Mouse (Mus musculus): ENCODE results near the gene Tunar.

DNA sequence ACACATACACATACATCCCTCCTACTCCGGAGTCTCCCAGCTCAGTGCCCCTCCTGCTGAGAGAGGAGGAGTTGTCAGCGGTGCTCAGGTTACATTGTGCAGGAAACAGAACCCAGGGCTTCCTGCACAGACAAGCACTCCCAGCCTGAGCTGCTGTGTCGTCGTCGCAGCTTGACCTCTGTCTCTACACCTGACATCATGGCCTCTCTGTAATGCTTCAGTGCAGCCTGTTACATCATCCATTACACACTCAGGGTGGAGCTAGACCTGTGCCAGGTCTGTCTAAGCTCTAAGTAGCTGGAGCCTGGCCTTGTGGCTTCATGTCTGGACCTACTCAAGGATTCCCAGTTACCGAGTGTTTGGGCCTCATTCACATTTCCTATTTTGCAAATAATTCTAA is 86.8 kb downstream of the Tunar start:
- TF ChIP-seq POLR2A (IDR thresholded peaks at IDR 0.05; ENCODE audit: borderline replicate concordance, extremely low read depth, insufficient read depth, insufficient read length, poor library complexity, severe bottlenecking) (no peak), CTCF (IDR thresholded peaks at IDR 0.05; ENCODE audit: borderline replicate concordance, extremely low read depth, insufficient read depth, insufficient read length) (no peak)

All from brain, embryonic 14.5 days (tissue).